Mouse (Mus musculus) hindbrain, embryonic 11.5 days (tissue): ENCODE data around the gene Sf3a3. TPM values are rescaled to one million over a fixed set of nuclear protein-coding genes. Genes with fewer than 3 reads are reported as not detected.

Source experiments
- ATAC-seq: fragments of 200-750 bp; cut with Nextera tagmentation; 2 replicates; pipeline ENCODE4 v1.8.0; 2017; ENCODE audit warnings: mild to moderate bottlenecking, moderate TSS enrichment, moderate library complexity; ENCODE audit not compliant: low FRiP score
- DNase-seq: peaks from one replicate; pipeline ENCODE4 v3.0.0-alpha.2; 2015; ENCODE audit warnings: low spot score
- H3K27ac ChIP-seq: fragments of 300-500 bp; sonication (generic); 2 replicates; pipeline ENCODE4 v1.5.1; 2014; ENCODE audit warnings: mild to moderate bottlenecking, low read depth, low read length
- H3K27me3 ChIP-seq: fragments of 300-500 bp; sonication (generic); 2 replicates; pipeline ENCODE4 v1.6.1; 2014; ENCODE audit warnings: mild to moderate bottlenecking, low read length, moderate library complexity, mixed read lengths; ENCODE audit not compliant: control insufficient read depth, insufficient read depth
- H3K36me3 ChIP-seq: fragments of 300-500 bp; sonication (generic); 2 replicates; pipeline ENCODE4 v1.6.1; 2014; ENCODE audit warnings: mild to moderate bottlenecking, low read length, moderate library complexity, mixed read lengths; ENCODE audit not compliant: control insufficient read depth, insufficient read depth
- H3K4me1 ChIP-seq: fragments of 300-500 bp; sonication (generic); replicated peaks from 2 replicates; pipeline ENCODE4 v1.6.1; 2014; ENCODE audit warnings: low read length, mixed read lengths; ENCODE audit not compliant: control insufficient read depth, insufficient read depth
- H3K4me2 ChIP-seq: fragments of 300-500 bp; sonication (generic); replicated peaks from 2 replicates; pipeline ENCODE4 v1.6.1; 2014; ENCODE audit warnings: mild to moderate bottlenecking, low read depth, low read length
- H3K4me3 ChIP-seq: fragments of 300-500 bp; sonication (generic); 2 replicates; pipeline ENCODE4 v1.5.1; 2014; ENCODE audit warnings: low read depth, low read length
- H3K9ac ChIP-seq: fragments of 300-500 bp; sonication (generic); 2 replicates; pipeline ENCODE4 v1.6.1; 2014; ENCODE audit warnings: low read depth, low read length
- H3K9me3 ChIP-seq: fragments of 300-500 bp; sonication (generic); 2 replicates; pipeline ENCODE4 v1.6.1; 2016; ENCODE audit warnings: low read length; ENCODE audit not compliant: control insufficient read depth
- WGBS: fragments of 180-500 bp; shearing (Covaris S2); extraction: QIAGEN DNeasy Blood & Tissue Kit; methylation state at CpG from one replicate; pipeline ENCODE4 v1.1.7; 2014; 5-methylcytosine and 5-hydroxymethylcytosine counted together
- polyA plus RNA-seq: library from polyadenylated mRNA; unstranded; fragments of >200 nt; fragmentation: Nextera tagmentation; extraction: Ambion mirVana; gene quantifications from 2 replicates; pipeline ENCODE4 v1.2.1, GENCODE M21; 2014

Sf3a3 gene
- polyA plus RNA-seq, 1 experiment from 2014 or later, result 197 TPM

DNA sequence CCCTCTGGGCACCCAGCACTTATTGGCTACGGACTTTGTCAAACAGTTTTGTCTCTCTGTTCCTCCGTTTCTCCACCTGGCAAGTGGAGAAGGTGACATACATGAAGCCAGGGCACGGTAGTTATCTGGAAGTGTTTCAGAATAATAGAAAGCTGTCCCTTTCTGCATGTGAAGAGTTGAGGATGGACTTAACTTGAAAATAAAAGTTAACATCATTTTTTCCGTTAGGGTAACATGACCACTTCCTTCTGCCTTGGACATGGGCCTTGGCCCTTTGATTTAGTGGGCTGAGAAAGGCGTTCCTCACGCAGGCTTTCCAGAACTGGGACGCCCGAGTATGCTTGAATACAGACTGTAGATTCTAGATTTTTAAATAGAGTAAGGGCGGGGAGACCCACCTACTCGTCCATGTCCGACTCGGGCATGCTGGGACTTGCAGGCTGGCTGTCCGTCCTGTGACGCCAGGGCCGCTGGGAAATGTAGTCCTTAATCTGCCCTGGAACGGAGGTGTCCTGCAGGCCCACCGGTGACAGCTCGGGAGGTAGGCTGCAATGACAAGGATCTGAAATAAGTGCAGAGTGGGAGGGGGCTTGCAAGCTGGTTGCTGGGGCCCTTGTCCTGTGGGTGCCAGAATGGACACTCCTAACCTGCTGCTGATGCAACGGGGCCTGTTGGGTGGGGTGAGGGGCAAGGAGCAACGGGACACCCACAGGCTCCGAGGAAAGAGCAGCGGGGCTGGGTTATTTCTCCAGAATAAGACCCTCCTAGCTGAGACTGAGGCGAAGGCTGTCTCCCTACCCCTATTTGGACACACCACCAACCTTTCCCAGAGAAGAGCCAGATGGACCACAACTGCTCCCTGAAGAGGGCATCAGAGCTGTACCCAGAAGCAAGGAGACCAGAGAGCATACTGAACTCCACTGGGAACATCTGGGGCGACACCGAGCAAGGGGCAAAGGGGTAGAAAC lies 27.1 kb downstream of the Sf3a3 start, which contains the start of gene Inpp5b:
Inpp5b (plus strand) TSS at position 475 of the 968 bp plus-strand sequence.
- peak within 1 kb of the TSS; percentile 54 for H3K4me2 ChIP-seq
- H3K4me1 ChIP-seq, result no peaks in the 10 kb centered on the region
- H3K4me3 ChIP-seq, result peak within 1 kb of the TSS; percentile 46
- ATAC-seq, result peak; percentile 88
- DNase-seq, result peak; percentile 81
- H3K9ac ChIP-seq, result peak within 1 kb of the TSS; percentile 62
- H3K27me3 ChIP-seq, result no peaks in the 10 kb centered on the region
- WGBS, result 22% methylated on average over 25 of the region's 25 CpGs
- H3K27ac ChIP-seq, result no peak within 1 kb of the TSS
- H3K9me3 ChIP-seq, result no peaks in the 10 kb centered on the region
- no peaks in the 10 kb centered on the region for H3K36me3 ChIP-seq

DNA sequence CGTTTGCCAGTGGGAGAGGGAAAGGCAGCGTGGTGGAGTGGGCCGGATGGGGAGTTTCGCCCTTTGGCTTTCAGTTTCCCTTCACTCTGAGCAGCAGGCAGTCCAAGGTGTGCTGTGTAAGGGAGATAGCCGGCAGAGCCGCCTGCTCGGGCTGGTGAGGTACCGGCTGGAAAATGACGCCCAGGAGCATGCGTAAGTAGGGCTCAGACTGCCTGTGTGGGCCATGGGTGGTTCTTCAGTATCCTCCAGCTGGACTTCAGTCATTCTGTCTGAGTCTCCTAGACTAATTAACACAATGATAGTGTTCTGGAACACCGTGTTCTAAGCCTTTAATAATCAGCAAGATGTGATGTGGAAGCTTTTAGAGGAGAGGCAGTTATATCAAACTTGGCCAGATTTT lies 28.3 kb downstream of the Sf3a3 start:
- H3K36me3 ChIP-seq, result no peaks in the 10 kb centered on the region
- ATAC-seq (no peak), DNase-seq (no peak)
- no peak overlapping the region for H3K27ac ChIP-seq
- H3K9me3 ChIP-seq, result no peaks in the 10 kb centered on the region
- H3K4me3 ChIP-seq, result no peak overlapping the region
- no peak overlapping the region for H3K4me2 ChIP-seq
- no peaks in the 10 kb centered on the region for H3K4me1 ChIP-seq
- WGBS, result 87% methylated on average over 11 of the region's 11 CpGs
- no peak overlapping the region for H3K9ac ChIP-seq
- no peaks in the 10 kb centered on the region for H3K27me3 ChIP-seq

DNA sequence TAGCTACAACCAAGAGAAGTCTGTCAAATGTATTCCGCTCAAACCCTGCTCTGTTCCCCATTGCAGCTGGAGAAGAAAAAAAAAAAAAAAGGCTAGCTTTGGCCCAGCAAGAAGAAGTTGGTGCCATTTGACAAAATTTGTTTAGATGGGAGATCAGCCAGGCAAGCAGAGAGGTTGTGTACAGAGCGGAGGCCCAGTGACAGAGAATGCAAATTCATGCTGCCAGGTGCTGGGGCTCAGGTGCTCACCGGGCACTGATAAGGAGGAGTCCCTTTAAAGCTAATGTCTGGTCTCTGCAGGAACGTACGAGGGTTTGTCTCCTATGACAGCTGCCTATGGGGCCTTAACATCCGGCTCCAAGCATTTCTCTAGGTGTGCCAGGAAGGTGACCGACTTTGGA lies 32.0 kb downstream of the Sf3a3 start:
- DNase-seq (no peak), ATAC-seq (no peak)
- Histone ChIP-seq H3K4me3 (no peak overlapping the region), H3K4me1 (no peaks in the 10 kb centered on the region), H3K27ac (no peak overlapping the region), H3K9ac (no peak overlapping the region), H3K4me2 (no peak overlapping the region), H3K36me3 (no peaks in the 10 kb centered on the region), H3K9me3 (no peaks in the 10 kb centered on the region), H3K27me3 (no peaks in the 10 kb centered on the region)
- 75% methylated on average over 7 of the region's 7 CpGs for WGBS

DNA sequence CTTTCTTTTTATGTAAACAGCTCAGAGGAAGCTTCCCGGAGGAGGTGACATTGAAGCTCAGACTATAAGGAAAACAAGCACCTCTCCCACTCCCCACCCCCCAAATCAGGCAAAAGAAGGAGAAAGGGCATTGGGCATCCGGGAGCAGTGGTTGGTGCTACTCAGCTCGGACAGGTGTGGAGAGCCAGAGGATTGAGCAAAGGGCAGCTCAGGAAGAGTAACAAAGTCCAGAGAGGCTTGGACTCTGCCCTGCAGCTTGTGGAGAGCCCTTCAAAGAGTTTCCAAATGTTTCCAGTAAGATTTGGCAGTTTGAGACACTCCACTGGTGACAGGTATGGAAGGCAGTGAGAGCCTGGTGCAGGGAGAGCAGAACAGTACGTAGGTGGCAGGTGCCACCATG lies 33.3 kb downstream of the Sf3a3 start:
- Histone ChIP-seq H3K27me3 (no peaks in the 10 kb centered on the region), H3K4me3 (no peak overlapping the region), H3K4me1 (no peaks in the 10 kb centered on the region; the same call in 1 of the 2 replicates), H3K9me3 (no peaks in the 10 kb centered on the region), H3K4me2 (no peak overlapping the region), H3K27ac (no peak overlapping the region), H3K36me3 (no peaks in the 10 kb centered on the region), H3K9ac (no peak overlapping the region)
- no peak for DNase-seq
- no peak for ATAC-seq
- WGBS, result 60% methylated on average over 4 of the region's 4 CpGs

DNA sequence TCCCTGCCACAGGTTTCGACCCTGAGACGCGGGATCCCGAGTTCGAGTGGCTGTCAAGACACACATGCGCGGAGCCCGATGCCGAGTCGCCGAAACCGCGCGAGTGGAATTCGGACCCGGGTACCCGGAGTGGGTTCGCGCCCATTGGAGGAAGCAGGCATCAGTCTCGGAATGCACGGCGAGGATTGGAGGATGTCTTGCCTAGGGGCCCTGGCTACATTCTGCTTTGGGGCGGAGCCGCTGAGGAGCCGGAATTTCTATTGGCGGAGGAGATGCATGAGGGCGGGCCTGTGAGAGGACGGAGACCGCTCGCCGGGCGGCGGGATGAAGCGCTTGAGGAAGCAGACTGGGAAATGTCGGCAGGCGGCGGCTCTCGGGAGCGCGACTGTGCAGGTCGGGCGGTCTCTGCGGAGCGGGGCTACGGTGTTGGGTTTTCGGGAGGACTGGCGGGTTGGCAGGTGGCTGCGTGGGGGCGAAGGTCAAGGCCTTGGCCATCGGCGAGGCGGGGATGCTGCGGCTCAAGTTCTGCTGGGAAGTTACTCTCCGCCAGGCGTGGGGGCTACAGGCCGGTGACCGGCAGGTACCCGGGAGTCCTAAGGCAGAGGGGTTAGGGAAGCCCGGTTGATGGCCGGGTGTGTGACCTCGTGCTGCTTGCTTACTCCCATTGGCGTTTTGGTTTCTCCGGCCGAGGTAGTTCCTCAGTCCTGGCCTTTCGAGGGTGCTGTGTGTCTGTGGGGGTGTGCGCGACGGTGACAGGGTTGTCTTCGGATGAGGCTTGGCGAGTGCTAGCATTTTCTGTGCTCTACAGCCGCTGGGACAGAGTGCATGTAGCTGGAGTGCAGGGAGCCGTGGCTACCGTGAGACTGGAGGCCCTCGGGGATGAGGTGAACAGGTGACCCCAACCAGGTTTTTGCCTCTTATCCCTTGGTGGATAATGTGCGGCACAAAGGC lies 37.0 kb downstream of the Sf3a3 start:
- Histone ChIP-seq H3K27ac (no peak overlapping the region), H3K4me1 (no peaks in the 10 kb centered on the region; the same call in 1 of the 2 replicates), H3K27me3 (no peaks in the 10 kb centered on the region), H3K9ac (peak overlapping the region; percentile 51), H3K36me3 (no peaks in the 10 kb centered on the region), H3K4me2 (peak overlapping the region; percentile 75), H3K4me3 (peak overlapping the region; percentile 50), H3K9me3 (no peaks in the 10 kb centered on the region)
- peak; percentile 99 for ATAC-seq
- peak; percentile 96 for DNase-seq
- under 1% methylated on average over 74 of the region's 75 CpGs for WGBS

DNA sequence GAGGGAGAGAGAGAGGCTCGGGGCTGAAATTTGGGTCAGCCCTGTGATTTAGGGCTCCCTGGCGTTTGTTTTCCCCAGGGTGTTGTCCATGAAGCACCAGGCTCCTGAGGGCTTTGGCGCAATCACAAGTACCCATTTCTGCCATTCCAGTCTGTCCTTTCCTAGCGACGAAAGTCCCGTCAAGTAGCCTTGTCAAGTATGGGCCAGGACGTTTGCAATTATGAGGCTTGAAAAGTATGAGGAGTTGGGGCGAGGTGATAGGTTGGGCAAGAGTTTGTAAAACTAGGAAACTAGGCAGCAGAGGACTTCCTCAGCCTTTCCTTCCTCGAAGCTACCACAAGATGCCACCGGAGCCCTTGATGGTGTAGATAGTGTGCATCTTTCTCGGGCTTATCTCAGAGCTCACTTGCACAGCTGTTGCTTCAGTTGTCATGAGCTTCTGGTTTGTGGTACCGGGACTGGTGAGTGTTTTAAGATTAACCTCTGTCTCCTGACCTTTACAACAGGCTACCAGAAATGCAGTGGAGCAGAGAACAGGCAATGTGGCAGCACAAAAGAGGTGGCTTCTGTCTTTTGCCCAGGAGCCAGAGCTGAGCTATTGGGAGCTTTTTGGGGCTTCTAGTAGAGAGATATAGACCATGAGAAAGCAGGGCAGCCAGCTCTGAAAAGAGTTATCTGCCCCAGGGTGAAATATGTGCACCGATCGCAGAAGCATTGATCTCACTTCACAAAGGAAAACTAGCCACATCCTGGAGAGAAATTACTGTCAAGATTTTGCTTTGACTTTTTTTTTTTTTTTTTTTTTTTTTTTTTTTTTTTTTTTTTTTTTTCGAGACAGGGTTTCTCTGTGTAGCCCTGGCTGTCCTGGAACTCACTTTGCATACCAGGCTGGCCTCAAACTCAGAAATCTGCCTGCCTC lies 38.0 kb downstream of the Sf3a3 start:
- Histone ChIP-seq H3K9ac (peak overlapping the region; percentile 40), H3K4me3 (peak overlapping the region; percentile 50), H3K27me3 (no peaks in the 10 kb centered on the region), H3K36me3 (no peaks in the 10 kb centered on the region), H3K27ac (no peak overlapping the region), H3K4me2 (peak overlapping the region; percentile 67), H3K4me1 (no peaks in the 10 kb centered on the region; the same call in 1 of the 2 replicates), H3K9me3 (no peaks in the 10 kb centered on the region)
- no peak for ATAC-seq
- 21% methylated on average over 15 of the region's 15 CpGs for WGBS
- DNase-seq, result no peak

DNA sequence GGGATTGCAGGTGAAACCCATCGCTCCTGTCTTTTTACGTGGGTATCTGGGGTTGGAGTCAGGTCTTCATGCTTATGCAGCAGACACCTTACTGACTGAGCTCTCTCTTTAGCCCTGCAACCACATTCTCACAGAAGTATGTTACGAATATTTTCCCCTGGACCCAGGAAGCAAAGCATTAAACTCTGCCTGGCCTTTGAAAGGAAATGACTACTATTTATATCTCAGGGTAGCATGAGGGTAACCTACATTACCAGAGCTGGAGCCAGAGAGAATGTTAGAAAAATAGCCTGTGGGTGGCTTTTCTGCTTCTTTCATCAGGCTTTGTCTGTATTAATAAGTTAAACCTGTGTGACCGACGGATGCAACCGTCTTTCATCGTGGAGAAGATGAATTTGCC lies 41.0 kb downstream of the Sf3a3 start:
- Histone ChIP-seq H3K27ac (no peak overlapping the region), H3K36me3 (no peaks in the 10 kb centered on the region), H3K4me2 (no peak overlapping the region), H3K4me3 (no peak overlapping the region), H3K9me3 (no peaks in the 10 kb centered on the region), H3K9ac (no peak overlapping the region), H3K27me3 (no peaks in the 10 kb centered on the region), H3K4me1 (no peaks in the 10 kb centered on the region; the same call in 1 of the 2 replicates)
- ATAC-seq (no peak), DNase-seq (no peak)
- WGBS, result 76% methylated on average over 7 of the region's 7 CpGs
